Mouse (Mus musculus): ENCODE results near the gene Glt8d1. TPM values are rescaled to one million over a fixed set of nuclear protein-coding genes. Genes with fewer than 3 reads are reported as not detected.

Glt8d1 gene
- 63.2 and 64.3 TPM in 2 replicates for polyA plus RNA-seq (2015; fragmentation: Nextera tagmentation; extraction: Ambion mirVana)

GRCm38 (mm10) chr14:31001307-31002205 lies at the start of gene Glt8d1, which contains the start of gene Spcs1:
Gene Glt8d1 (plus strand): TSS chr14:31001400.
Gene Spcs1 (minus strand): TSS chr14:31001672.
- Histone ChIP-seq H3K27me3 (ENCODE audit: insufficient read depth, low read length) (no peaks in the 10 kb centered on the region), H3K27ac (peak within 1 kb of the TSS; percentile 96), H3K4me2 (ENCODE audit: low read length) (peak within 1 kb of the TSS; percentile 78), H3K4me3 (replicated peaks; ENCODE audit: low read depth, low read length) (peak within 1 kb of the TSS; percentile 93), H3K4me1 (replicated peaks; ENCODE audit: insufficient read depth, low read length) (0 out of 2 replicates have a peak, but pooled peaks cover 6% of the 10 kb centered on the region), H3K36me3 (ENCODE audit: insufficient read depth, low read length) (peaks cover 5% of the 10 kb centered on the region; the same call in 1 of the 2 replicates), H3K9ac (ENCODE audit: low read depth, low read length) (peak within 1 kb of the TSS; percentile 86), H3K9me3 (replicated peaks; ENCODE audit: low read length) (no peaks in the 10 kb centered on the region)
- DNase-seq (ENCODE audit: low spot score), result peak; percentile 89
- WGBS, result under 1% methylated on average over 83 of the region's 84 CpGs
- no peak for TF ChIP-seq CTCF (IDR thresholded peaks at IDR 0.05; ENCODE audit: low read depth)
- ATAC-seq (replicated peaks; ENCODE audit: low FRiP score, low read depth), result peak; percentile 93

GRCm38 (mm10) chr14:30958517-30958916 lies 42.7 kb upstream of the Glt8d1 start:
- Histone ChIP-seq H3K4me3 (replicated peaks; ENCODE audit: low read depth, low read length) (no peak overlapping the region), H3K36me3 (ENCODE audit: insufficient read depth, low read length) (peaks cover 6% of the 10 kb centered on the region; the same call in 1 of the 2 replicates), H3K27me3 (ENCODE audit: insufficient read depth, low read length) (no peaks in the 10 kb centered on the region), H3K4me2 (ENCODE audit: low read length) (no peak overlapping the region), H3K9me3 (replicated peaks; ENCODE audit: low read length) (no peaks in the 10 kb centered on the region), H3K27ac (no peak overlapping the region), H3K9ac (ENCODE audit: low read depth, low read length) (no peak overlapping the region), H3K4me1 (replicated peaks; ENCODE audit: insufficient read depth, low read length) (no peaks in the 10 kb centered on the region)
- TF ChIP-seq CTCF (IDR thresholded peaks at IDR 0.05; ENCODE audit: low read depth), result no peak
- DNase-seq (ENCODE audit: low spot score), result no peak
- WGBS, result 77% methylated on average over 2 of the region's 2 CpGs
- no peak for ATAC-seq (replicated peaks; ENCODE audit: low FRiP score, low read depth)

- H3K27ac ChIP-seq, result no peak overlapping the region
- H3K9ac ChIP-seq (ENCODE audit: low read depth, low read length), result no peak overlapping the region
- peaks cover 6% of the 10 kb centered on the region; the same call in 1 of the 2 replicates for H3K36me3 ChIP-seq (ENCODE audit: insufficient read depth, low read length)
- H3K9me3 ChIP-seq (replicated peaks; ENCODE audit: low read length), result no peaks in the 10 kb centered on the region
- WGBS, result 88% methylated on average over 4 of the region's 4 CpGs
- DNase-seq (ENCODE audit: low spot score), result no peak
- H3K4me3 ChIP-seq (replicated peaks; ENCODE audit: low read depth, low read length), result no peak overlapping the region
- no peak for TF ChIP-seq CTCF (IDR thresholded peaks at IDR 0.05; ENCODE audit: low read depth)
- H3K4me2 ChIP-seq (ENCODE audit: low read length), result no peak overlapping the region
- ATAC-seq (replicated peaks; ENCODE audit: low FRiP score, low read depth), result no peak
- no peaks in the 10 kb centered on the region for H3K27me3 ChIP-seq (ENCODE audit: insufficient read depth, low read length)
- H3K4me1 ChIP-seq (replicated peaks; ENCODE audit: insufficient read depth, low read length), result no peaks in the 10 kb centered on the region
These were observed 42.2 kb upstream of the Glt8d1 start for GRCm38 (mm10) chr14:30959031-30959430.

GRCm38 (mm10) chr14:30960366-30960765 lies 40.8 kb upstream of the Glt8d1 start:
- ATAC-seq (replicated peaks; ENCODE audit: low FRiP score, low read depth), result no peak
- no peak for DNase-seq (ENCODE audit: low spot score)
- no peak overlapping the region for H3K9ac ChIP-seq (ENCODE audit: low read depth, low read length)
- H3K27ac ChIP-seq, result no peak overlapping the region
- H3K27me3 ChIP-seq (ENCODE audit: insufficient read depth, low read length), result no peaks in the 10 kb centered on the region
- no peak overlapping the region for H3K4me3 ChIP-seq (replicated peaks; ENCODE audit: low read depth, low read length)
- TF ChIP-seq CTCF (IDR thresholded peaks at IDR 0.05; ENCODE audit: low read depth), result no peak
- 71% methylated on average over 1 of the region's 1 CpGs for WGBS
- no peaks in the 10 kb centered on the region for H3K4me1 ChIP-seq (replicated peaks; ENCODE audit: insufficient read depth, low read length)
- peaks cover 6% of the 10 kb centered on the region; the same call in 1 of the 2 replicates for H3K36me3 ChIP-seq (ENCODE audit: insufficient read depth, low read length)
- no peak overlapping the region for H3K4me2 ChIP-seq (ENCODE audit: low read length)
- H3K9me3 ChIP-seq (replicated peaks; ENCODE audit: low read length), result no peaks in the 10 kb centered on the region

GRCm38 (mm10) chr14:30974204-30974603 lies 27.0 kb upstream of the Glt8d1 start:
- TF ChIP-seq CTCF (IDR thresholded peaks at IDR 0.05; ENCODE audit: low read depth), result no peak
- no peak overlapping the region for H3K4me2 ChIP-seq (ENCODE audit: low read length)
- no peaks in the 10 kb centered on the region for H3K9me3 ChIP-seq (replicated peaks; ENCODE audit: low read length)
- WGBS, result 56% methylated on average over 6 of the region's 6 CpGs
- ATAC-seq (replicated peaks; ENCODE audit: low FRiP score, low read depth) (no peak), DNase-seq (ENCODE audit: low spot score) (peak; percentile 42)
- H3K27me3 ChIP-seq (ENCODE audit: insufficient read depth, low read length), result no peaks in the 10 kb centered on the region
- H3K9ac ChIP-seq (ENCODE audit: low read depth, low read length), result no peak overlapping the region
- peak overlapping the region; percentile 3; the same call in 1 of the 2 replicates for H3K27ac ChIP-seq
- H3K4me3 ChIP-seq (replicated peaks; ENCODE audit: low read depth, low read length), result no peak overlapping the region
- peaks cover 12% of the 10 kb centered on the region for H3K36me3 ChIP-seq (ENCODE audit: insufficient read depth, low read length)
- no peaks in the 10 kb centered on the region for H3K4me1 ChIP-seq (replicated peaks; ENCODE audit: insufficient read depth, low read length)

- Histone ChIP-seq H3K9me3 (replicated peaks; ENCODE audit: low read length) (no peaks in the 10 kb centered on the region), H3K36me3 (ENCODE audit: insufficient read depth, low read length) (peaks cover 6% of the 10 kb centered on the region; the same call in 1 of the 2 replicates), H3K9ac (ENCODE audit: low read depth, low read length) (no peak overlapping the region), H3K4me3 (replicated peaks; ENCODE audit: low read depth, low read length) (no peak overlapping the region), H3K27me3 (ENCODE audit: insufficient read depth, low read length) (no peaks in the 10 kb centered on the region), H3K27ac (no peak overlapping the region), H3K4me1 (replicated peaks; ENCODE audit: insufficient read depth, low read length) (no peaks in the 10 kb centered on the region), H3K4me2 (ENCODE audit: low read length) (no peak overlapping the region)
- WGBS, result 82% methylated on average over 3 of the region's 3 CpGs
- no peak for TF ChIP-seq CTCF (IDR thresholded peaks at IDR 0.05; ENCODE audit: low read depth)
- ATAC-seq (replicated peaks; ENCODE audit: low FRiP score, low read depth), result no peak
- DNase-seq (ENCODE audit: low spot score), result peak; percentile 2
These were observed 25.0 kb upstream of the Glt8d1 start for GRCm38 (mm10) chr14:30976222-30976621.
